Mouse (Mus musculus) CH12.LX (cell line): ENCODE data around the gene Fkbp9. TPM values are rescaled to one million over a fixed set of nuclear protein-coding genes. Genes with fewer than 3 reads are reported as not detected.

Source experiments
- DNase-seq: peaks from one replicate; pipeline ENCODE4 v3.0.0-alpha.2; 2013; ENCODE audit errors: extremely low read depth
- H3K27ac ChIP-seq: 2 replicates; pipeline ENCODE4 v1.5.1; 2012; ENCODE audit warnings: low read depth, mild to moderate bottlenecking, control low read depth, moderate library complexity; ENCODE audit not compliant: insufficient read depth
- H3K27me3 ChIP-seq: replicated peaks from 2 replicates; pipeline ENCODE3; 2012; ENCODE audit warnings: inconsistent platforms
- H3K36me3 ChIP-seq, 2 experiments: replicated peaks in 1 of 2; 2 replicates each; pipeline versions ENCODE3 to v1.6.1; 2012; ENCODE audit warnings: inconsistent platforms in 1 of 2, low read length in 1 of 2, mild to moderate bottlenecking in 1 of 2, mixed read lengths in 1 of 2, moderate library complexity in 1 of 2; ENCODE audit not compliant: control insufficient read depth in 1 of 2, insufficient read depth in 1 of 2
- H3K4me1 ChIP-seq, 2 experiments: 2 replicates each; pipeline ENCODE4 v1.6.1; 2012; ENCODE audit warnings: inconsistent platforms in 1 of 2, moderate library complexity in 1 of 2; ENCODE audit not compliant: insufficient read depth in 2 of 2, control insufficient read depth in 1 of 2
- H3K4me2 ChIP-seq: 2 replicates; pipeline ENCODE4 v1.6.1; 2012; ENCODE audit warnings: low read depth, mild to moderate bottlenecking, control low read depth; ENCODE audit not compliant: poor library complexity, insufficient read depth, severe bottlenecking
- H3K4me3 ChIP-seq, 3 experiments: fragments of 150-350 bp in 1 of 3; sonication (generic) in 1 of 3; replicated peaks in 1 of 3; 2 replicates each; pipeline versions ENCODE3 to v1.5.1; 2011 to 2012; ENCODE audit warnings: low read depth in 2 of 3, low read length in 2 of 3, mild to moderate bottlenecking in 2 of 3, moderate library complexity in 2 of 3, control low read depth in 1 of 3, improper control_type of control experiment in 1 of 3, inconsistent platforms in 1 of 3, mixed read lengths in 1 of 3; ENCODE audit not compliant: poor library complexity in 1 of 3
- H3K79me2 ChIP-seq: replicated peaks from 2 replicates; pipeline ENCODE4 v1.6.1; 2012; ENCODE audit warnings: mild to moderate bottlenecking, moderate library complexity; ENCODE audit not compliant: control insufficient read depth, poor library complexity, insufficient read depth, severe bottlenecking; ENCODE audit errors: extremely low read depth
- H3K9ac ChIP-seq: 2 replicates; pipeline ENCODE4 v1.6.1; 2012; ENCODE audit warnings: low read depth, mild to moderate bottlenecking, control low read depth, moderate library complexity; ENCODE audit not compliant: insufficient read depth
- H3K9me3 ChIP-seq: replicated peaks from 2 replicates; pipeline ENCODE3; 2012; ENCODE audit warnings: low read length, inconsistent platforms, mixed read lengths
- BHLHE40 ChIP-seq: IDR thresholded peaks from 2 replicates; pipeline ENCODE4 v1.6.1; 2011; ENCODE audit warnings: mild to moderate bottlenecking, low read depth, low read length, improper control_type of control experiment
- CHD2 ChIP-seq: IDR thresholded peaks from 2 replicates; pipeline ENCODE4 v1.6.1; 2011; ENCODE audit warnings: low read length, improper control_type of control experiment
- CTCF ChIP-seq, 2 experiments: IDR thresholded peaks in 1 of 2; conservative IDR thresholded peaks in 1 of 2; 2 replicates each; pipeline ENCODE4 v1.5.1; 2011 to 2012; ENCODE audit warnings: low read depth in 2 of 2, low read length in 2 of 2, improper control_type of control experiment in 1 of 2, inconsistent platforms in 1 of 2, mild to moderate bottlenecking in 1 of 2, moderate library complexity in 1 of 2
- E2F4 ChIP-seq: IDR thresholded peaks from 2 replicates; pipeline ENCODE4 v1.6.1; 2011; ENCODE audit warnings: low read depth, low read length, improper control_type of control experiment; ENCODE audit not compliant: insufficient replicate concordance
- HCFC1 ChIP-seq: IDR thresholded peaks from 2 replicates; pipeline ENCODE4 v1.6.1; 2012; ENCODE audit warnings: low read depth, mild to moderate bottlenecking, inconsistent platforms, low read length, improper control_type of control experiment
- JUND ChIP-seq: conservative IDR thresholded peaks from 2 replicates; pipeline ENCODE4 v1.6.1; 2011; ENCODE audit warnings: low read depth, low read length, improper control_type of control experiment
- KAT2A ChIP-seq: IDR thresholded peaks from 2 replicates; pipeline ENCODE4 v1.6.1; 2012; ENCODE audit warnings: low read length, improper control_type of control experiment, inconsistent platforms; ENCODE audit not compliant: insufficient replicate concordance
- MAX ChIP-seq: IDR thresholded peaks from 2 replicates; pipeline ENCODE4 v1.6.1; 2011; ENCODE audit warnings: low read length, improper control_type of control experiment
- MAZ ChIP-seq: IDR thresholded peaks from 2 replicates; pipeline ENCODE4 v1.6.1; 2012; ENCODE audit warnings: low read depth, mild to moderate bottlenecking, inconsistent platforms, low read length, improper control_type of control experiment, moderate library complexity
- MYC ChIP-seq: IDR thresholded peaks from 2 replicates; pipeline ENCODE4 v1.6.1; 2011; ENCODE audit warnings: low read depth, mild to moderate bottlenecking, improper control_type of control experiment, low read length
- NELFE ChIP-seq: IDR thresholded peaks from 2 replicates; pipeline ENCODE4 v1.6.1; 2011; ENCODE audit warnings: low read depth, low read length, improper control_type of control experiment
- RCOR1 ChIP-seq: conservative IDR thresholded peaks from 2 replicates; pipeline ENCODE4 v1.6.1; 2012; ENCODE audit warnings: low read depth, mild to moderate bottlenecking, inconsistent platforms, low read length, improper control_type of control experiment
- SMC3 ChIP-seq: IDR thresholded peaks from 2 replicates; pipeline ENCODE4 v1.6.1; 2011; ENCODE audit warnings: low read depth, low read length, improper control_type of control experiment
- TBP ChIP-seq: conservative IDR thresholded peaks from 2 replicates; pipeline ENCODE4 v1.6.1; 2011; ENCODE audit warnings: low read depth, low read length, improper control_type of control experiment
- USF1 ChIP-seq: IDR thresholded peaks from 2 replicates; pipeline ENCODE4 v1.6.1; 2014; ENCODE audit warnings: low read depth, mild to moderate bottlenecking, inconsistent platforms, low read length, improper control_type of control experiment
- USF2 ChIP-seq: conservative IDR thresholded peaks from 2 replicates; pipeline ENCODE4 v1.6.1; 2011; ENCODE audit warnings: low read depth, low read length, improper control_type of control experiment
- ZC3H11A ChIP-seq: IDR thresholded peaks from 2 replicates; pipeline ENCODE4 v1.6.1; 2012; ENCODE audit warnings: low read depth, mild to moderate bottlenecking, inconsistent platforms, low read length, improper control_type of control experiment
- ZNF384 ChIP-seq: IDR thresholded peaks from 2 replicates; pipeline ENCODE4 v1.6.1; 2012; ENCODE audit warnings: low read depth, low read length, improper control_type of control experiment, inconsistent platforms
- dilution Hi-C: fragments of 300-500 bp; cut with MboI; formaldehyde crosslinking; loops from 2 replicates; pipeline ENCODE4 v1.14.3; 2020; ENCODE audit warnings: low sequenced_read_pairs; ENCODE audit not compliant: extremely low pct_unique_long_range_greater_than_20kb, extremely low pct_ligation_motif_present
- in situ Hi-C: fragments of 300-500 bp; cut with MboI; formaldehyde crosslinking; loops from 3 replicates; pipeline ENCODE4 v1.14.3; 2019; ENCODE audit warnings: low sequenced_read_pairs, low pct_ligation_motif_present, low pct_unique_long_range_greater_than_20kb, mixed read lengths
- polyA plus RNA-seq: library from polyadenylated mRNA; unstranded; fragments of >175 nt; gene quantifications from 2 replicates; pipeline ENCODE4 v1.2.1, GENCODE M21; 2012; ENCODE audit warnings: low read depth; ENCODE audit not compliant: insufficient read length
- total RNA-seq, 2 experiments: library from RNA; depleted of rRNA; stranded (reverse); fragments of 300-350 nt in 1 of 2; fragments of >200 nt in 1 of 2; gene quantifications; 2 replicates each; pipeline ENCODE4 v1.2.3; 2012 to 2014

Fkbp9 gene
- total and polyA plus RNA-seq, 3 experiments = 0.07 to 1.7 TPM; not detected in 1

GRCm38 (mm10) chr6:56906121-56906846, 74.4 kb downstream of the Fkbp9 start:
- Histone ChIP-seq H3K27me3 (no peaks in the 10 kb centered on the region), H3K9me3 (no peaks in the 10 kb centered on the region), H3K79me2 (peaks cover 4% of the 10 kb centered on the region; the same call in 1 of the 2 replicates), H3K36me3 (peaks cover 0 to 3% of the 10 kb centered on the region in 2 experiments), H3K4me2 (no peak overlapping the region), H3K9ac (no peak overlapping the region), H3K27ac (no peak overlapping the region), H3K4me3 (no peak overlapping the region), H3K4me1 (peaks cover 0 to 10% of the 10 kb centered on the region in 2 experiments; a peak in 1 of 4 replicates)
- dilution Hi-C loops = no loop called here
- TF ChIP-seq SMC3 (no peak), MYC (no peak), CHD2 (no peak), MAX (no peak)
- DNase-seq = no peak
- in situ Hi-C loops = loop anchor here (10.0 kb wide), 1 partner anchor 101 kb away; no protein-coding TSS in a partner anchor

- H3K36me3 ChIP-seq = peaks cover 0 to 3% of the 10 kb centered on the region in 2 experiments
- TF ChIP-seq RCOR1 = no peak
- TF ChIP-seq MYC = no peak
- no peak for TF ChIP-seq HCFC1
- TF ChIP-seq MAZ = no peak
- no peak for TF ChIP-seq JUND
- TF ChIP-seq NELFE = no peak
- no peak for TF ChIP-seq CTCF (conservative IDR thresholded peaks at IDR 0.05 in 1 of 2, IDR thresholded peaks at IDR 0.05 in 1 of 2; ENCODE audit: low read depth in 2 of 2, low read length in 2 of 2)
- no peak for TF ChIP-seq E2F4
- no peak overlapping the region for H3K4me3 ChIP-seq
- no peak for DNase-seq
- no peaks in the 10 kb centered on the region for H3K27me3 ChIP-seq
- dilution Hi-C loops = no loop called here
- H3K4me1 ChIP-seq = peaks cover 0 to under 1% of the 10 kb centered on the region in 2 experiments; a peak in 1 of 4 replicates
- in situ Hi-C loops = loop anchor here (10.0 kb wide), 1 partner anchor 103 kb away; no protein-coding TSS in a partner anchor
- H3K27ac ChIP-seq = no peak overlapping the region
- H3K9me3 ChIP-seq = no peaks in the 10 kb centered on the region
- no peak overlapping the region for H3K4me2 ChIP-seq
- no peak overlapping the region for H3K9ac ChIP-seq
- H3K79me2 ChIP-seq = 0 out of 2 replicates have a peak, but pooled peaks cover 2% of the 10 kb centered on the region
Measured at GRCm38 (mm10) chr6:56907973-56908372, 76.1 kb downstream of the Fkbp9 start.

- no peak for DNase-seq
- dilution Hi-C loops = no loop called here
- 0 out of 2 replicates have a peak, but pooled peaks cover 2% of the 10 kb centered on the region for H3K79me2 ChIP-seq
- H3K27me3 ChIP-seq = no peaks in the 10 kb centered on the region
- H3K27ac ChIP-seq = no peak overlapping the region
- peaks cover 0 to 3% of the 10 kb centered on the region in 2 experiments for H3K36me3 ChIP-seq
- H3K9ac ChIP-seq = no peak overlapping the region
- in situ Hi-C loops = loop anchor here (10.0 kb wide), 1 partner anchor 104 kb away; no protein-coding TSS in a partner anchor
- H3K4me2 ChIP-seq = no peak overlapping the region
- H3K9me3 ChIP-seq = no peaks in the 10 kb centered on the region
- TF ChIP-seq ZC3H11A (no peak), ZNF384 (no peak), USF2 (no peak), KAT2A (no peak), USF1 (no peak), RCOR1 (no peak), TBP (no peak), BHLHE40 (no peak)
- TF ChIP-seq, all 38 proteins: peak for 0
- no peaks in the 10 kb centered on the region for H3K4me1 ChIP-seq
- no peak overlapping the region for H3K4me3 ChIP-seq
Measured at GRCm38 (mm10) chr6:56908397-56908796, 76.5 kb downstream of the Fkbp9 start.
